Mouse (Mus musculus) G1E (cell line): ENCODE data around the gene Polr2a. TPM values are rescaled to one million over a fixed set of nuclear protein-coding genes. Genes with fewer than 3 reads are reported as not detected.

Experiments used
- ATAC-seq: 2 replicates; pipeline ENCODE4 v1.8.0; 2016; ENCODE audit warnings: mild to moderate bottlenecking; ENCODE audit not compliant: insufficient number of reproducible peaks, poor library complexity, low FRiP score, severe bottlenecking; ENCODE audit errors: extremely low read depth
- DNase-seq: peaks from one replicate; pipeline ENCODE4 v3.0.0; 2012; ENCODE audit warnings: low spot score
- H3K27me3 ChIP-seq: 2 replicates; pipeline ENCODE4 v1.6.1; 2012; ENCODE audit warnings: mild to moderate bottlenecking, low read length, inconsistent platforms; ENCODE audit not compliant: insufficient read depth
- H3K36me3 ChIP-seq: replicated peaks from 2 replicates; pipeline ENCODE3; 2012; ENCODE audit warnings: mild to moderate bottlenecking, inconsistent platforms
- H3K4me1 ChIP-seq: 2 replicates; pipeline ENCODE4 v1.6.1; 2012; ENCODE audit warnings: low read depth, low read length, inconsistent platforms, mixed read lengths; ENCODE audit not compliant: insufficient read depth
- H3K4me3 ChIP-seq: 2 replicates; pipeline ENCODE4 v1.5.1; 2012; ENCODE audit warnings: low read depth, mild to moderate bottlenecking, inconsistent platforms, low read length, moderate library complexity, mixed read lengths
- H3K9me3 ChIP-seq: replicated peaks from 2 replicates; pipeline ENCODE4 v1.6.1; 2012; ENCODE audit warnings: inconsistent platforms
- CTCF ChIP-seq: IDR thresholded peaks from 2 replicates; pipeline ENCODE4 v1.5.1; 2012; ENCODE audit warnings: low read depth, low read length, inconsistent platforms, mixed read lengths
- GATA1 ChIP-seq: IDR thresholded peaks from 2 replicates; pipeline ENCODE4 v1.6.1; 2012; ENCODE audit warnings: borderline replicate concordance, low read length, inconsistent platforms, mixed read lengths
- GATA2 ChIP-seq: IDR thresholded peaks from 2 replicates; pipeline ENCODE4 v1.6.1; 2012; ENCODE audit warnings: low read depth, low read length, inconsistent platforms, borderline replicate concordance
- POLR2AphosphoS5 ChIP-seq: IDR thresholded peaks from 2 replicates; pipeline ENCODE4 v1.6.1; 2012; ENCODE audit warnings: low read depth, low read length, inconsistent platforms; ENCODE audit not compliant: insufficient replicate concordance
- TAL1 ChIP-seq: conservative IDR thresholded peaks from 2 replicates; pipeline ENCODE4 v1.6.1; 2012; ENCODE audit warnings: low read depth, low read length, inconsistent platforms, mixed read lengths
- polyA plus RNA-seq: library from polyadenylated mRNA; stranded (reverse); fragments of >175 nt; gene quantifications from 2 replicates; pipeline ENCODE4 v1.2.3, GENCODE M21; 2012
- total RNA-seq, 2 experiments: library from RNA; stranded (forward) in 1 of 2; stranded (reverse) in 1 of 2; fragments of 200-1000 nt in 1 of 2; fragments of >200 nt in 1 of 2; fragmentation: Nextera tagmentation in 1 of 2; gene quantifications; 2 replicates each; pipeline ENCODE4 v1.2.3; 2014 to 2017

The Polr2a gene
- total and polyA plus RNA-seq, 3 experiments = 26.2 to 192 (median 116) TPM

DNA sequence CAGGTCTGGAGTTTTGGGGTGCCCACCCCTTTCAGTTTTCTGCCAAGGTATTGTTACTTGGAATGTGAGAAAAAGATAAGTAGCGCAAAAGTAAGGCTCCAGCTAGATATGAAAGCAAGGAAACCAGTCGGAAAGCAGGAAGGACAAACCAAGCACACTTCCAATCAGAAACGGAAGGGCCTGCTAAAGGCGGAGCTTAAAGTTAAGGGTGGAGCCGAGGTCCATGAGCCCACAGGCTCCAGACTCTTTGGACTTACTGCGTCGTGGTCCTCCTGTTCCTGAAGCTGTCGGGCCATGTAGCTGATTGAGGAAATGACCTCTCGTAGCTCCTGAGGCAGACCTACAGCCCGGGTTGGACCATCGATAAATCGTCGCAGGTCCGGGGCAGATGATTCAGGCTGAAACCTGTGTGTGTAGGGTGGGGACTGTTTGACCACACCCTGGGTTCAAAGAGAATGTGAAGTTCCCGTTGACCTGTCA, 26.4 kb upstream of the Polr2a start:
- TF ChIP-seq GATA2 = no peak
- TF ChIP-seq TAL1 = no peak
- TF ChIP-seq POLR2AphosphoS5 = no peak
- no peak for TF ChIP-seq GATA1
- no peak for TF ChIP-seq CTCF
- peak; percentile 76 for ATAC-seq
- H3K9me3 ChIP-seq = no peaks in the 10 kb centered on the region
- no peaks in the 10 kb centered on the region for H3K36me3 ChIP-seq
- DNase-seq = peak; percentile 62
- peaks cover 21% of the 10 kb centered on the region for H3K27me3 ChIP-seq
- peaks cover 24% of the 10 kb centered on the region for H3K4me1 ChIP-seq
- peak overlapping the region; percentile 65 for H3K4me3 ChIP-seq

- no peak for TF ChIP-seq GATA1
- no peak for TF ChIP-seq TAL1
- TF ChIP-seq GATA2 = no peak
- no peaks in the 10 kb centered on the region for H3K9me3 ChIP-seq
- H3K4me3 ChIP-seq = no peak overlapping the region
- DNase-seq (no peak), ATAC-seq (no peak)
- peaks cover 24% of the 10 kb centered on the region for H3K27me3 ChIP-seq
- peaks cover 23% of the 10 kb centered on the region for H3K4me1 ChIP-seq
- H3K36me3 ChIP-seq = peaks cover 20% of the 10 kb centered on the region
Measured at GRCm38 (mm10) chr11:69781828-69782227, 23.4 kb upstream of the Polr2a start.

DNA sequence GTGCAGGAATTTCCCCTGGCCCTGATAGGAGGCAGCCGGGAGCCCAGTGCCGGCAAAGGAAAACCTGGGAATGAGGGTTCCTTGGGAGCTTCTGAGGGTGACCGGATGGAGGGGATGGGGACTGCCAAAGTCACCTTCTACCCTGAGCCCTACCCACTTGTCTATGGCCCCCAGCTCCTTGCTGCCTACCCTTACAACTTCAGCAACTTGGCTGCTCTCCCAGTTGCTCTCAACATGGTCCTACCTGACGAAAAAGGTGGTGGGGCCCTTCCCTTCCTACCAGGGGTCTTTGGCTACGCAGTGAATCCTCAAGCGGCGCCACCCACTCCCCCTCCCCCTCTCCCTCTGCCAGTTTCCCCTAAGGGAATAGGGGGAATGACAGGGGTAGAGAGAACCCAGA, 20.5 kb upstream of the Polr2a start:
- Histone ChIP-seq H3K4me3 (no peak overlapping the region), H3K36me3 (peaks cover 42% of the 10 kb centered on the region), H3K4me1 (peaks cover 8% of the 10 kb centered on the region), H3K9me3 (no peaks in the 10 kb centered on the region), H3K27me3 (peaks cover 28% of the 10 kb centered on the region)
- TF ChIP-seq GATA1 (no peak), GATA2 (no peak), CTCF (no peak), TAL1 (no peak), POLR2AphosphoS5 (no peak)
- ATAC-seq (no peak), DNase-seq (no peak)

DNA sequence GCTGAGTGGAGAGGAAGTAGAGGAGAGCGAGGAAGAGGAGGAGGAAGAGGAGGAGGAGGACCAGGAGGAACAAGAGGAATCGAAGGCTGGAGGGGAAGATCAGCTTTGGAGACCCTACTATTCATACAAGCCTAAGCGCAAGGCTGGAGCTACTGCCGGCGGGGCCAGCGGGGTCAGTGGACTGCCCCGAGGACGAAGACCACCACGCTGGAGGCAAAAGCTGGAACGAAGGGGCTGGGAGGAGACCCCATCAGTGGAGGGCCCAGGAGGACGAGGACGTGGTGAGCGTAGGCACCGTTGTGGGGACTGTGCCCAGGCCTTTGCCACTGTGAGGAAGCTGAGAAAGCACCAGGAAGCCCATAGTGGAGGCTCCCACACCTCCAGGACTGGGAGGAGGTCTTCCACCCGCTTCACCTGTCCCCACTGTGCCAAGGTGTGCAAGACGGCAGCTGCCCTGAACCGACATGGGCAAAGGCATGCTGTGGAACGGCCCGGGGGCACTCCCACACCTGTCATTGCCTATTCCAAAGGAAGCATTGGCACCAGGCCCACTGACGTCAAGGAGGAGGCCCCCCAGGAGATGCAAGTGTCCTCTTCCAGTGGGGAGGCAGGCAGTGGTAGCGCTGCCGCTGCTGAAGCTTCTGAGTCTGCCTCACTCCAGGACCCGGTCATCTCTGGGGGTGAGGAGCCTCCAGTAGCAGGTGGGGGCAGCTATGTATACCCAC, 20.0 kb upstream of the Polr2a start:
- Histone ChIP-seq H3K4me3 (no peak overlapping the region), H3K9me3 (no peaks in the 10 kb centered on the region), H3K27me3 (peaks cover 28% of the 10 kb centered on the region), H3K36me3 (peaks cover 43% of the 10 kb centered on the region), H3K4me1 (peaks cover 7% of the 10 kb centered on the region)
- no peak for ATAC-seq
- DNase-seq = no peak
- TF ChIP-seq GATA1 (no peak), GATA2 (no peak), CTCF (no peak), POLR2AphosphoS5 (no peak), TAL1 (no peak)

DNA sequence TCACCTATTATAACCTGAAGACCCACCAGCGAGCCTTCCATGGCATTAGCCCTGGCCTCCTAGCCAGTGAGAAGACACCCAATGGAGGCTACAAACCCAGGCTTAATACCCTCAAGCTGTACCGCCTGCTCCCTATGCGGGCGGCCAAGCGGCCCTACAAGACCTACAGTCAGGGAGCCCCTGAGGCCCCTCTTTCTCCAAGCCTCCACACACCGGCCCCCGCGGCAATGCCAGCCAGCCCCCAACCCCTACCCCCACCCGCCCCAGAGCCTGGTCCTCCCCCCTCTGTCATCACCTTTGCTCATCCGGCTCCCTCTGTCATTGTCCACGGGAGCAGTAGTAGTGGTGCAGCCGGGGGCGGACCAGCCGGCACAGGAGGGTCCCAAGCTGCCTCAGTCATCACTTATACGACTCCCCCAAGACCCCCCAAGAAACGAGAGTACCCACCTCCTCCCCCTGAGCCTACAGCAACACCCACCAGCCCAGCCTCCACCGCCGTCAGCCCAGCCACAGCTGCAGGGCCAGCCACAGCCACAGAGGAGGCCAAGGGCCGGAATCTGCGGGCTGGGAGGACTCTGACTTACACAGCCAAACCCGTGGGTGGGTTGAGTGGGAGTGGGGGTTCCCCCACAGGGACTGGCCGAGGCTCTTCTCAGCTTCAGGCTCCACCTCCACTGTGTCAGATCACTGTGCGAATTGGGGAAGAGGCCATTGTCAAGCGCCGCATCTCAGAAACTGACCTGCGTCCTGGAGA, 19.2 kb upstream of the Polr2a start:
- Histone ChIP-seq H3K4me3 (no peak overlapping the region), H3K36me3 (peaks cover 50% of the 10 kb centered on the region), H3K9me3 (no peaks in the 10 kb centered on the region), H3K27me3 (peaks cover 28% of the 10 kb centered on the region), H3K4me1 (peaks cover 8% of the 10 kb centered on the region)
- ATAC-seq (no peak), DNase-seq (no peak)
- no peak for TF ChIP-seq CTCF
- TF ChIP-seq GATA1 = no peak
- TF ChIP-seq TAL1 = no peak
- TF ChIP-seq GATA2 = no peak
- no peak for TF ChIP-seq POLR2AphosphoS5

GRCm38 (mm10) chr11:69776488-69776887, 18.1 kb upstream of the Polr2a start:
- no peaks in the 10 kb centered on the region for H3K9me3 ChIP-seq
- no peak for ATAC-seq
- TF ChIP-seq GATA1 (no peak), POLR2AphosphoS5 (no peak), TAL1 (no peak), CTCF (no peak), GATA2 (no peak)
- H3K27me3 ChIP-seq = peaks cover 20% of the 10 kb centered on the region
- no peak for DNase-seq
- H3K4me1 ChIP-seq = peaks cover 8% of the 10 kb centered on the region
- no peak overlapping the region for H3K4me3 ChIP-seq
- peaks cover 53% of the 10 kb centered on the region for H3K36me3 ChIP-seq
